Mouse (Mus musculus) spleen, postnatal 14 days (tissue): ENCODE data around the gene Rassf3.

ENCODE experiments used
- DNase-seq, 2 experiments: peaks; one replicate each; pipeline ENCODE4 v3.0.0; 2021 to 2022; ENCODE audit warnings: low spot score in 2 of 2

Rassf3 gene

GRCm38 (mm10) chr10:121476190-121476967 is at the start of gene Rassf3:
Rassf3 (minus strand) TSS chr10:121476347.
- DNase-seq, result peak; percentile 96 to 98

DNA sequence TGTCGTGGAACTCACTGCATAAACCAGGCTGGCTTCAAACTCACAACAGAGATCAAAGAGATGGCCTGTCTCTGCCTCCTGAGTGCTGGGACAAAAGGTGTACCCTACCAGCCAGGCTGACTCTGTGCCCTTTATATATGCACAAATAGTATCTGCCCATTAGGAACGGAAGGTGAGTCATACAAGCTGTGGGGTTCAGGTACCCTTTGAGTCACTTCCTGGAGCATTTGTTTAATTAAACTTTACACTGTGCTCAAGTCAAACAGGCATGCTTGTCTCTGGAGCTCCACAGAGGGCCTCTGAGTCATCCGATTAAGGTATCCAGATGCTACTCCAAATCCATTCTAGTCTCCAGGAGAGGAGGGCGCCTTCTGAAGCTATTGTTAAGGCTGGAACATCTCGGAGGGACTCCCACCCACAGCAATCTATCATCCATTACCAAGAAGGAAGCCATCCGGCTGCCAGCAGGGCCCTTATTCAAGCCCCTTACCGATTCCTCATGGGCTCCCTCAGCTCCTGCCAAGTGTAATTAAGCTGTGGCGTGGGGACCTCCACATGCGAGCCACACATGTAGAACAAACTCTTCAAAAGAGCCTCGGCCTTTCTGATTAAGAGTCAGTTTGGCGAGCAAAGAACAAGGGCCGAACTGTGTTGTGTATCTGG is 44.9 kb upstream of the Rassf3 start:
- DNase-seq, result no peak

GRCm38 (mm10) chr10:121519710-121520109 is 43.6 kb upstream of the Rassf3 start:
- no peak for DNase-seq

- peak; percentile 66 to 83 for DNase-seq
Measured at GRCm38 (mm10) chr10:121516008-121516600, 40.0 kb upstream of the Rassf3 start.

DNA sequence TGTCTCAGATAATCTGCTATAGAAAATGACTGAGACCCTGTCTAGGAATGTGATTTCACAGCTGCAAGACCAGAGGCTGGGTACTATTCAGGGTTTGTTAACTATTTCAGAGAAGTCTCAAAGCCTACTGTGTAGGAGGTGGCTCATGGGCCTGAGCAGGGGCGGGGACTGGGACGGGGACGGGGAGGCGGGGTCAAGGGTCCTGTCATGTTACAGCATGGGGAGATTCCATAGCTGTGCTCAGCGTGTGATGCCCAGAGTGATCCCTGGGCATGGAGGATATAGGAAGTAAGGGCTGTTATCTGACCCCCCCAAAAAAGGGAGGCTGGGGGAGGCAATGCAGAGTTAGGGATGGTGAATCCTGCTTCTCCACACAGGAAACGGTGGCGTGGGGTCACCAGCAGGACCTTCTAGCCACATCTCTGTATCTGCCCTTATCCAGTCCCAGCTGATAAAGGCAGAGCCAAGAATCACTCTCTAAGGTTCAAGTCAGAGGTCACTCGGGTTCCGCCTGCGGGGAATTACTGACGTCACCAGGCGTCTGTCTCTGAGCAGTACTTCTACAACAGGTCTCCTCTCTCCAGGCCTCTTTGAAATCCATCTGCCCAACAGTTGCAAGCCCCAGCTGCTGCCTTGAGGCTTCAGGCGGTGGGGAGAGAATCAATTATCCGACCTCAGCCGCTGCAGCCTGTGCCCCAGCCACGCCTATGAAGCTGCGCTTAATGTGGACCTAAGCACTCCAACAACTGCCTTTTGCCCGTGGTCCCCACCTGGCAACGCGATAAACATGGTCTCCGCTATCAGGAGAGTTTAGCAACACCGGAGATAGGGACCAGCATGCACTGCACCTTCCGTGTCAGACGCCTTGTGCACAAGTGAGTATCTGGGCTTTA is 33.9 kb upstream of the Rassf3 start:
- no peak for DNase-seq

- DNase-seq, result no peak
Measured at GRCm38 (mm10) chr10:121507755-121508544, 31.8 kb upstream of the Rassf3 start.

- peak; percentile 78 to 86 for DNase-seq
Measured at GRCm38 (mm10) chr10:121506731-121507583, 30.8 kb upstream of the Rassf3 start.

GRCm38 (mm10) chr10:121505929-121506328 is 29.8 kb upstream of the Rassf3 start:
- DNase-seq, result no peak

DNA sequence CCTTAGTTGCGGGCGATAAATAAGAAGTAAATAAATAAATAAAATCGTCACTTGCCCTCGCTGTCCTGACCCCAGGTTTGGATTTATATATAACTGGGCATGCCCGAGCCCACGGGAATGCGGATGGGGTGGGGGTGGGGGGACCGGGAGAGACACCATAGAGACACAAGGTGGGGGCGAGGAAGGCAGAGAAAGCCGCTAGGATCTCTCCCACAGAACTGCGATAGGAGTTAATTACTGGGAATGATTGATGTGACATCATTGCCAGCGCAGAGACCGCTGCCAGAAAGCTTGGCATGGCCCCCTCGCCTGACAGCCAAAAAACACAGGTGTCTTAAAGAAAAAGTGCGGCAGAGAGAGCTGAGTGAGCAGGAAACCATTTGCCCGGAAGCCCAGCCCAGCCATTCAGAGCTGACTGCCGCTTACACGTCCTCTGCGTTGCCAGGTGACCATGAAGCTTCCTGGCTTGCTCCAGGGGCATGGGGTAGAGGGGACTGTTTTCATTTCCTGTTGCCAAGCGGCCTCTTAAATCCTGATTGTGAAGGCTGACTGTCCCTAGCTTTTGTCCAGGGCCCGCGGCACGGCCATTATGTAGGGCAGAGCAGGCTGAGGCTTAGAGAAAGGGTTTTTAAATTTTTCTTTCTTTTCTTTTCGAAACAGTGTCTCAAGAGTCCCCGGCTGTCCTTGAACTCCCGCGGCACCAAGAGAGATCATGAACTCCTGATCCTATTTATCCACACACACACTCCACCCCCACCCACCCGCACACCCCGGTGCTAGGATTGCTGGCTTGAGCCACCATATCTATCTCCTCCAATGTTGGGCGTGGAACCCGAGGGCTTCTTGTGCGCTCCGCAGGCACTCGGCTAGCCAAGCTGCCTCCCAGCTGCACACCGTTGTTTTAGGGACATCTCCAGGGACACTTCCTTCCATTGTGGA is 29.1 kb upstream of the Rassf3 start:
- peak; percentile 48 to 53 for DNase-seq

DNA sequence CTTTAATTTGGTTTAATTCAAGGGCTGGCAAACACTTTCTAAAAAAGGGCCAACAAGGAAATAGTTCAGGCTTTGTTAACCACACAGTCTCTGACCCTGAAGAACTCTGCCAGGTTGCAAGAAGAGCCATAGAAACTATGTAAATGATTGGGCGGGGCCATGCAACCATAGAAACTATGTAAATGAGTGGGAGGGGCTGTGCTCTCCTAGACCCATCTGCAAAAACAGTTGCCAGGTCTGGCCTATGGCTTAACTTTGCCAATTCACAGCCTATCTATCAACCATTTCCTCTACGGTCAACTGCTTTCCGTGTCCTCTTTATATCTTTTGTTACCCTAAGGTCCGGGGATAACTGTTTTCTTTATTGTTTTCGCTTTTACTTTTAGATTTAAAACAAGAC is 25.0 kb upstream of the Rassf3 start:
- DNase-seq, result peak in 1 of 2 experiments; percentile 47

DNA sequence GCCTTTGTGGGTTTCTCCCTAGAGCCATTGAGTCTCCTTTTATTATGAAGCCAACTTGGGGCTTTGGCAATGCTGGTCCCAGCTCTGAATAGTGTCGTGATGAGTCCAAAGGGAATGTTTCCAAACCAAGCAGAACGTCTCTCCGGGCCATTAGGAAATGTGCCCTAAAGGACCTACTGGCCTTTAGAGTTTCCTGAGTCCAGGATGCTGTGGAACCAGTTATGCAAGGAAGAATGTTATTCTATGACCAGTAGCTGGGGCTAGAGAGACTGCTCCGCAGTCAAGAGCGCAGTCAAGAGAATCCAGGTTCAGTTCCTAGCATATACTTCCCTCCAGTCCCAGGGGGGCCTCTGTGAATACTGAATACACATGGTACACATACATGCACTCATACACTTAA is 23.9 kb upstream of the Rassf3 start:
- DNase-seq, result no peak

- no peak for DNase-seq
Measured at GRCm38 (mm10) chr10:121499063-121499462, 22.9 kb upstream of the Rassf3 start.

- no peak for DNase-seq
Measured at GRCm38 (mm10) chr10:121498481-121498904, 22.3 kb upstream of the Rassf3 start.

- DNase-seq, result no peak
Measured at GRCm38 (mm10) chr10:121497968-121498367, 21.8 kb upstream of the Rassf3 start.

GRCm38 (mm10) chr10:121496616-121497015 is 20.5 kb upstream of the Rassf3 start:
- DNase-seq, result no peak

- DNase-seq, result no peak
Measured at GRCm38 (mm10) chr10:121494163-121494425, 17.9 kb upstream of the Rassf3 start.

DNA sequence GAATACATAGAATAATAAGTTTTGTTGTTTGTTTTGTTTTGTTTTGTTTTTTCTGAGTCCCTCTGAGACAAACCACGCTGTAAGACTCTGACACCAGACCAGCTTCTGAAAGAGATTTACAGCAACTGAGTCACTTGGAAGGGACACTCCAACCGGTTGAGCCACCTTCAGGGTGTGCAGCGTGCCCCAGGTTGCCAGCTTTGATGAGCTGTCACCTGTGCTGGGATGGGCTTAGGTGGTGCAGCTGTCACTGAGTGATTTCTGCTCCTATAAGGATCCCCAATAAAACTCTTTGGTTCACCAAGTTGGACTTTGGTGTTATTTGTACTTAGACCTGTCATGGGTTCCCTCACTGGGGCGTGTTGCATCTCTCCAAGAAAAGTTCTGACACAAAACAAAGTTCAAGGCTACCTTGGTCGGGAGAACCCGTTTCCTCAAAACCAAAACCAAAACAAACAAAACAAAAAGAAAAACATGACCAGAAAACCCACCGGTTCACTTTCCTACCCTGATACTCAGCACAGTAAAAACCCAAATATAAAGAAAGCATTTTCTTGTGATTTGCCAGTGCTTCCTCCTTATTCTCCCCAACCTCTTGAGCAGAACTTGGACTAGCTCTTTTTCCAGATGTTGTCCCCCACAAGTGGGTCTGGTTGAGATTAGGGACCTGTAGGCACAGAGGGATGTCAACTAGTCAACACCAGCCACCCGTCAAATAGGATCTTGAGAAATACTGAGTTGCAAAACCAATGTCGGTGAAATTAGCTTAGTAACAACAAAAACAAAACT is 17.4 kb upstream of the Rassf3 start:
- DNase-seq, result no peak

- DNase-seq, result no peak
Measured at GRCm38 (mm10) chr10:121492608-121493315, 16.6 kb upstream of the Rassf3 start.
